ENCODE assay signal across 8 mouse cellular contexts in the genomic region with DNA sequence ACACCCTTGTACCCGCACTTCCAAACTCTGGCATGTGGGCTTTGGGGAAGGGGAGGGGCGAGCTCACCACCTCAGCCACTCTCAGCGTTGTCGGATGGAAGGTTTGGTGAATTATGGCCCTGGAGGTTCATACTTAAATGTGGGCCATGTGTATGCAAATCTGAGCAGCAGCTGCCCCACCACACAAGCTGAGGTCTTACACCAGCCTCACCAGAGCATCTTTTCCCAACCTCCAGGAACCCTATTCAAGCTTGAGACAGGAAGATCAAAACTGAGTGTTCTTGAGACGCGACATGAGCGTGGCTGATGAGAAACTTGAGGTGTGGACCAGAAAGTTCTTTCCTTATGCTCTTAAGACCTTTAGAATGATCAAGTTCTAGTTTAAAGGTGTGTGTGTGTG. TPM values are rescaled to one million over a fixed set of nuclear protein-coding genes. Genes with fewer than 3 reads are reported as not detected.
DNase-seq lines count a peak whose midpoint lies in the region; ATAC-seq and TF ChIP-seq lines count a peak whose summit lies in the region.

No protein-coding gene starts in this region.

- no peak overlapping the region for H3K9ac ChIP-seq in forebrain, embryonic 16.5 days (replicated peaks; ENCODE audit: low read depth, low read length)
- H3K9ac ChIP-seq in liver, postnatal 0 days (replicated peaks), result no peak overlapping the region

- no peak overlapping the region for H3ac ChIP-seq in C2C12 (ENCODE audit: control insufficient read depth, insufficient read length, low read depth)

- peak overlapping the region; percentile 65; the same call in 1 of the 2 replicates for H3K4me2 ChIP-seq in forebrain, embryonic 16.5 days (ENCODE audit: low read length)
- H3K4me2 ChIP-seq in liver, postnatal 0 days (ENCODE audit: low read depth, low read length), result peak overlapping the region; percentile 91; the same call in 1 of the 2 replicates

- TF ChIP-seq EP300 in liver, postnatal 0 days (IDR thresholded peaks at IDR 0.05; ENCODE audit: low read depth), result no peak

- H3K79me2 ChIP-seq in C2C12 (ENCODE audit: control insufficient read depth, insufficient read depth), result no peaks in the 10 kb centered on the region

- no peaks in the 10 kb centered on the region for H3K36me3 ChIP-seq in C2C12 (ENCODE audit: control insufficient read depth, insufficient read depth)
- H3K36me3 ChIP-seq in forebrain, embryonic 16.5 days (ENCODE audit: control insufficient read depth, insufficient read depth), result no peaks in the 10 kb centered on the region
- no peaks in the 10 kb centered on the region for H3K36me3 ChIP-seq in liver, postnatal 0 days (replicated peaks; ENCODE audit: insufficient read depth, low read length)

- H3K27ac ChIP-seq in forebrain, embryonic 16.5 days (ENCODE audit: low read length), result no peak overlapping the region
- H3K27ac ChIP-seq in liver, postnatal 0 days (ENCODE audit: low read depth), result no peak overlapping the region

- no peaks in the 10 kb centered on the region for H3K27me3 ChIP-seq in C2C12 (ENCODE audit: control insufficient read depth, insufficient read depth, insufficient read length)
- peaks cover 32% of the 10 kb centered on the region for H3K27me3 ChIP-seq in forebrain, embryonic 16.5 days (replicated peaks; ENCODE audit: control insufficient read depth, insufficient read depth, low read length)
- peaks cover 47% of the 10 kb centered on the region for H3K27me3 ChIP-seq in liver, postnatal 0 days (ENCODE audit: insufficient read depth, low read length)

- peaks cover 20% of the 10 kb centered on the region for H3K4me1 ChIP-seq in forebrain, embryonic 16.5 days (replicated peaks; ENCODE audit: control insufficient read depth, insufficient read depth, low read length)
- peaks cover 11% of the 10 kb centered on the region for H3K4me1 ChIP-seq in liver, postnatal 0 days (ENCODE audit: insufficient read depth)

- intact Hi-C loops in heart, postnatal 10 days (cut with DNase I), result loop anchor here (10.0 kb wide), 1 partner anchor 80 kb away; no protein-coding TSS in a partner anchor

- DNase-seq in heart, adult 11 months, result peak; percentile 81
- no peak for DNase-seq in heart, postnatal 10 days
- no peak for DNase-seq in liver, postnatal 0 days
- no peak for DNase-seq in ovary, postnatal 14 days (ENCODE audit: low spot score)
- DNase-seq in urinary bladder, postnatal 14 days (ENCODE audit: low spot score), result no peak
- DNase-seq in thymus, postnatal 10 days (ENCODE audit: low spot score in 2 of 2), result no peak

- peak overlapping the region; percentile 45 for H3K4me3 ChIP-seq in C2C12 (ENCODE audit: insufficient read depth, poor library complexity, severe bottlenecking)
- no peak overlapping the region for H3K4me3 ChIP-seq in forebrain, embryonic 16.5 days (replicated peaks; ENCODE audit: low read length)
- peak overlapping the region; percentile 51; the same call in 1 of the 2 replicates for H3K4me3 ChIP-seq in liver, postnatal 0 days (ENCODE audit: low read depth, low read length)

- WGBS in forebrain, embryonic 16.5 days, result 32% methylated on average over 7 of the region's 7 CpGs
- WGBS in liver, postnatal 0 days (ENCODE audit: insufficient replicate concordance), result 30% methylated on average over 7 of the region's 7 CpGs

- H3K79me3 ChIP-seq in C2C12 (ENCODE audit: low read depth), result no peaks in the 10 kb centered on the region

- TF ChIP-seq CTCF in C2C12 (IDR thresholded peaks at IDR 0.05; ENCODE audit: control insufficient read depth, insufficient read depth, insufficient read length), result no peak
- no peak for TF ChIP-seq CTCF in liver, postnatal 0 days (IDR thresholded peaks at IDR 0.05; ENCODE audit: low read depth)

- ATAC-seq in forebrain, embryonic 16.5 days, result no peak
- ATAC-seq in liver, postnatal 0 days, result no peak

- H3K9me3 ChIP-seq in forebrain, embryonic 16.5 days (ENCODE audit: control insufficient read depth, low read length), result no peaks in the 10 kb centered on the region; the same call in 1 of the 2 replicates
- peaks cover 2% of the 10 kb centered on the region; the same call in 1 of the 2 replicates for H3K9me3 ChIP-seq in liver, postnatal 0 days (ENCODE audit: low read length)

TF ChIP-seq in C2C12, 6 proteins besides CTCF, POLR2A, EP300 and RAD21:
- TF ChIP-seq MYOD1 (IDR thresholded peaks at IDR 0.05; ENCODE audit: control insufficient read depth, insufficient read length, low read depth) (no peak), MAX (IDR thresholded peaks at IDR 0.05) (no peak), CEBPB (IDR thresholded peaks at IDR 0.05; ENCODE audit: low read depth) (no peak), USF1 (IDR thresholded peaks at IDR 0.05; ENCODE audit: low read depth) (no peak), FOSL1 (IDR thresholded peaks at IDR 0.05; ENCODE audit: insufficient read depth, low read length, poor library complexity, severe bottlenecking) (no peak), MYOG (IDR thresholded peaks at IDR 0.05; ENCODE audit: control insufficient read depth, extremely low read depth, insufficient read length) (no peak)

RNA-seq across cellular contexts. Expression of gene Cbr3, which starts 1.4 kb away (rescaled TPM):
- total RNA-seq in heart, postnatal 10 days (2021), result 1 to 10 TPM; 3.5 to 4.5 TPM
- polyA plus RNA-seq in C2C12 (2012; fragmentation: generic; extraction: Trizol), result 30.6 TPM
- 1.4 and 1.6 TPM in 2 replicates for polyA plus RNA-seq in forebrain, embryonic 16.5 days (2015; fragmentation: Nextera tagmentation; extraction: Ambion mirVana)
- 0.75 and 0.81 TPM in 2 replicates for polyA plus RNA-seq in liver, postnatal 0 days (2015; fragmentation: Nextera tagmentation; extraction: Ambion mirVana)

RNA-seq across cellular contexts. Expression of gene Dop1b, which starts 27.3 kb away (rescaled TPM):
- 10 to 100 TPM; 16.5 to 20.9 TPM for total RNA-seq in heart, postnatal 10 days (2021)
- 3.1 TPM for polyA plus RNA-seq in C2C12 (2012; fragmentation: generic; extraction: Trizol)
- polyA plus RNA-seq in forebrain, embryonic 16.5 days (2015; fragmentation: Nextera tagmentation; extraction: Ambion mirVana), result 27.6 and 43.3 TPM in 2 replicates
- polyA plus RNA-seq in liver, postnatal 0 days (2015; fragmentation: Nextera tagmentation; extraction: Ambion mirVana), result 6.2 and 6.4 TPM in 2 replicates

RNA-seq across cellular contexts. Expression of gene Gm5678, which starts 56.5 kb away (rescaled TPM):
- total RNA-seq in heart, postnatal 10 days (2021), result 1 to 10 TPM; 1.4 to 1.8 TPM
- polyA plus RNA-seq in C2C12 (2012; fragmentation: generic; extraction: Trizol), result not detected
- polyA plus RNA-seq in forebrain, embryonic 16.5 days (2015; fragmentation: Nextera tagmentation; extraction: Ambion mirVana), result not detected in 2 replicates
- polyA plus RNA-seq in liver, postnatal 0 days (2015; fragmentation: Nextera tagmentation; extraction: Ambion mirVana), result not detected in 2 replicates

Comparison
In these comparisons a context has a peak if more than half of its experiments do, and no peak if none do; other contexts are left out.
1. RNA of gene Cbr3, which starts 1.4 kb away (polyA plus RNA-seq): 30.6 TPM in C2C12 (single experiment); 1.4 to 1.6 TPM in forebrain, embryonic 16.5 days and 0.75 to 0.81 TPM in liver, postnatal 0 days; every median in the first group is over 10 times any median in the second.